Mouse (Mus musculus) c-Kit-positive CD71-positive TER-119-negative erythroid progenitor cells, embryonic 14.5 days (primary cell): Measurements from ENCODE around the gene Ncoa3.

Experiments used
- DNase-seq: peaks from one replicate; pipeline ENCODE4 v3.0.0-alpha.2; 2013; ENCODE audit warnings: low read depth

Gene Ncoa3

GRCm38 (mm10) chr2:165970767-165971166 lies 21.7 kb upstream of the Ncoa3 start:
- no peak for DNase-seq

DNA sequence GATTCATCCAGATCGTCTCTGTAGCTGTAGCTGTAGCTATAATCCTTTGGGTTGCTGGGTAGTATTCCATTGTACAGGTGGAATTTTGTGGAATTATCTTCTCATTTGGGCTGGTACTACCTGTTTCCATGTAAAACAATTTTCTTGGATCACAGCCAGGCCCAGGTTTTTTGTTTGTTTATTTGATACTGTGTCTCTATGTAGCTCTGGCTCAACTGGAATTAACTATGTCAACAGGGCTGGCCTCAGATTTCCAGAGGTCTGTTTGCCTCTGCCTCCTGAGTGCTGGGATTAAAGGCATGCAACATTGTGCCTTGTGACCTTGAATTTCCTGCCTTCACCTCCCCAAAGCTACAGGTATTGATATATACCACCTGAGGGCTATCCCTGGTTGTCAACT lies 18.1 kb upstream of the Ncoa3 start:
- DNase-seq, result no peak

DNA sequence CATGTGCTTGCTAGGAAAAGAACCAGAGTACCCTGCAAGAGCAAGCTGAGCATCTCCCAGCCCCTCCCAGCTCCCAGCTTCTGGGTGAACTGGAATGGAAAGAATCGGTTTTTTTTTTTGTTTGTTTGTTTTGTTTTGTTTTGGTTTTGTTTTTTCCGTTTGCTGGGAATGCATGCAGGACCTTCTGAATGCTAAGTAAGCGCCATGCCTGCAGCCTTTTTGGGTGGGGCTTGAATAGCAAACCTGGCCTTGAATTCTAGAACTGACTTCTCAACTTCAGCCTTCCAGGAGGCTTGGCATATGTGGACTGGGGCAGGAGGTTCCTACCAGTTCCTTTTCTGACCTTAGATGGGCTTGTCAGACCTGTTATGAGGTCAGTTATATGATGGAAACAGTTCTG lies 16.2 kb upstream of the Ncoa3 start:
- no peak for DNase-seq

- no peak for DNase-seq
Observed at GRCm38 (mm10) chr2:165976874-165977273, 15.6 kb upstream of the Ncoa3 start.

DNA sequence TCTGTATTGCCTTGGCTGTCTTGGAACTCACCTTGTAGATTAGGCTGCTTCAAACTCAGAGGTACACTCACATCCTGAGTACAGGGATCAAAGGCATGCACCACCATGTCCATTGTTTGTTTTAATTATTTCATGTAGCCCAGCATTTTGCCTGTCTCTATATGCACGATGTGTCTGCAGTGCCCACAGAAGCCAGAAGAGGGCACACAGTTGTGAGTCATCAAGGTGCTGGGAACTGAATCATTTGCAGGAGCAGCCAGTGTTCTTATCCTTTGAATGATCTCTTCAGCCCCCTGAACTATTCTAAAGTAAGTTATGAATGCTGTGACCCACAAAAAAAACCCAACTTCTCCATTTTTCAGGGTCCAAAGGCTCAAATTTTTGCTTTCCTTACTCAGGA lies 14.3 kb upstream of the Ncoa3 start:
- DNase-seq, result no peak

DNA sequence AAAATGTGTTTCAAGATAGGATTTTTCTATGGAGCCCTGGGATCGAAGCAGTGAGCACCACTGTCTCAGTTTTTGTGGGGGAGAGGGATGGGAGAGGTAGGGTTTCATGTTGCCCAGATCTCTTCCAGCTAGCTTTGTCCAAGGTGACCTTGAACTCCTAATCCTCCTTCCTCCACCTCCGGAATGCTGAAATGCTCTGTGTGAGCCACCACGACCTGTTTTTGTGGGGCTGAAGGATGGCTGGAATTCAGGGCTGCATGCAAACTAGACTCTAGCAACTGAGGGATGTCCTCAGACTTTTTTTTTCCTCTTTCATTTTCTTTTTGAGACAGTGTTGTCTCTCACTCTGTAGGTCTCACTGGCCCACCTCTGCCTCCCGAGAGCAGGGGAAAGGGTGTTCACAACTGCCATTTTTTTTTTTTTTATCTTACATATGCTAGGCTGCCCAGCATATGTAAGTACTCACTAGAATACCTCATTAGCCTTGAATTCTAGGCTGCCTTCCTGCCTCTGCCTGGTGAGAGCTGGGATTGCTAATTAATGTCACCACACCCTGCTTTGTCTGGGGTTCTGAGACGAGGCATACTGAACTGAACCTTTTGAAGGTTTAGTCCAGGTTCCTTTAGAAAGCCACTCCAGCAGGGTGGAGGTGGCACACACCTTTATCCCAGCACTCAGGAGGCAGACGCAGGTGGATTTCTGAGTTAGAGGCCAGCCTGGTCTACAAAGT lies 11.0 kb upstream of the Ncoa3 start:
- no peak for DNase-seq

DNA sequence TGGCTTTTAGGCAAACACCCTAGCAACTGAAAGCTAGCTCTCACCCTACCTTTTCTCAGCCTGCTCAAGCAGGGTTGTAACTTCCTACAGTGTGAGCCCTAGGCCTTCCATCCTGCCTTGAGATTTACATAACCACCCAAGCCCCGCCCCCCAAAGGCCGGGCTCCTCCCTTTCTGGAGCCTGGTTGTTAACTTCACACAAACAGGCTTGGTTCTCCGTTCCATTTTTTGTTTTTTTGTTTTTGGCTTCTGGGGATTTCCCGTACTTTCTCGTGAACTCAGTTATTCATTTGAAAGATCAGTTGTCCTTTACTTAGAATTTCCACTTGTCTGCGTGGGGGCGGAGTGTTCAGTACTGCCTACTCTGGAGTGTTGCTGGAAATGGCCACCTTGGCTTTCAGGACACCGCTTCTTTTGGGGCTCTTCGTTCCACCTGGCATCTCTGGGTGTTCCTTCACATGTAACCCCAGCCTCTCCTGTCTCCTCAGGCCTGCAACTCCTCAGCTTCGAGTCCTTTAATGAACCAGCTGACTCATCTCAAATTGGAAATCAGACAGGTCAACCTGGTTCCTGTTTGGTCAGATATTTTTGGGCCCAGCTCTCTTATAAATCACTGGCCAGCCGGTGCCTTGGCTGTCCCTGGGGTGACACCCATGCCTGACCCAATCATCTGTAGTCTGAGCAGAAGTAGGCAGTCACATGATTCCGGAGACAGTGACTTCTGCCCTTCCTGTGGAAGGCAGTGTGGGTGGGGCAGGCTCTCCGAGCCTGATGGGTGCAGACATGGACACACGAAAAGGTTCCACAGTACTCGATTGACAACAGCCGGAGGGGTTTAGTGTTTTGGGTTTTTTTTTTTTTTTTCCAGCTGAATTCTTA lies 9.7 kb upstream of the Ncoa3 start:
- peak; percentile 88 for DNase-seq

DNA sequence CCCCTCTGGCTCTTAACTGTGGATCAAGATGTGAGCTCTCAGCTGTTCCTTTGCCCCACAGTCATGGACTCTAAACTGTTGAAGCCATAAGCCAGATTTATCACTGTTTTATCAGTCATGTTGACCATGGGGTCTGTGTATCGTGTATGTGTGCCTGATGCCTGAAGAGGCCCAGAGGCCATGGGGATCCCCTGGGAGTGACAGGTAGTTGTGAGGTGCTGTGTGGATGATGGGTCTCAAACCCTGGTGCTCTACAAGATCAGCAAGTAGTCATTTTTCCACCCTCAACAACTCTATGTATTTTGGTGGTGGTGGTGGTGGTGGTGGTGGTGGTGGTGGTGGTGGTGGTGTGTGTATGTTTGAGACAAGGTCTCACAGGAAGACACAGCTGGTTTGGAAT lies 8.1 kb upstream of the Ncoa3 start:
- DNase-seq, result no peak

- no peak for DNase-seq
Observed at GRCm38 (mm10) chr2:165984891-165985290, 7.5 kb upstream of the Ncoa3 start.

- no peak for DNase-seq
Observed at GRCm38 (mm10) chr2:165985581-165985980, 6.9 kb upstream of the Ncoa3 start.

DNA sequence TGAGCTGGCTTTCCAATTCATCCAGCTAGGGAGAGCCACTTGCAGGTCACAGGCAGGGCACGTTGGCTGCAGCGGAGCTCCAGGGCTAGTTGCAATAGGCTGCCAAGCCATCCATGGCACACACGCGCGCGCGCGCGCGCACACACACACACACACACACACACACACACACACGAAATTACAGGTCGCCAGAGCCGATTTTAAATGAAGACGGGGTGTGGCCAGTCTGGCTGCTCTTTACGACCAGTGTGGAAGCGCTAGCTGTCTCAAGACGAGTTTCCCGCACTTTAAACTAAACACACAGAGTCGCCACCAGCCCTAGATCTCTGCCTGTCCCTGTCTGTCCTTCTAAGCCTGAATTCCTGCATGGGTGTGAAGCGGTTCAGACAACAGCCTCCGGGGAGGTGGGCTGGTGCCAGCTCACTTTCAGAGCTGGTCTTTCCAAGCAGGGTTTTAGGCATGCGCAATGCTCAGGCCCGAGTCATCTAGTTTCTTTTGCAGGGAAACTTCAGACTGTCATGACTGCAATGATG lies 5.4 kb upstream of the Ncoa3 start:
- DNase-seq, result no peak

DNA sequence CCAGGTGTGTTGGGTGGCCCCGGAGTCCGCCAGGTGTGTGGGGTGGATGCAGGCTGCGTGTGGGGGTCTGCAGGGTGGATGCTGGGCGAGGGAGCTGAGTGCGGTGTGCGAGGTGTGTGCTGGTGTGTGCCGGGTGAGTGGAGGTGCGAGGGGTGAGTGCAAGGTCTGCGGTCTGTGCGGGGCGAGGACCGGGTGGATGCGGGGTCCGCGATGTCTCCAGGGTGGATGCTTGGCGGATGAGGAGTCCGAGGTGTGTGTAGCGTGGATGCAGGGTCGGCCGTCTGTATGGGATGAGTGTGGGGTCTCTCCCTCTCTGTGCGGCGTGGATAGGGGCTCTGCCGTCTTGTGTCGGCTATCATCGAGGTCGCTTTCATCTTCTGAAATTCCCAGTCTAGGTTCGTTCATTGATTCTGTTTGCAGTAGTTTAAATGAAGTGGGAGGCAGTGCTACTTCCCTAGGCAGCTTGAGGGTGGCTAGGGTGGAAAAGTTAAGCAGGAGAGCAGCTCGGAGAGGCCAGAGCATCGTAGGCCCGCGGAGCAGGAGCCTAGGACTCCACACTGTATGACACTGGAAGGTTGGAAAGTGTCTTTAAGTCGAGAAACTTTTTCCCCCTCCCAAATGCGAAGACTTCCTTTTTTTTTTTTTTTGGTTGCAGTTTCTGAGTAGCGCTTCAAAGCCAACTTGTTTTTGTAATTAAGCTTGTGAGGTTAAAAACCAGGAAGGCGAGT lies 901 bp downstream of the Ncoa3 start:
- no peak for DNase-seq

GRCm38 (mm10) chr2:165994341-165994740 lies 1.9 kb downstream of the Ncoa3 start:
- no peak for DNase-seq

GRCm38 (mm10) chr2:165995711-165996110 lies 3.3 kb downstream of the Ncoa3 start:
- no peak for DNase-seq

DNA sequence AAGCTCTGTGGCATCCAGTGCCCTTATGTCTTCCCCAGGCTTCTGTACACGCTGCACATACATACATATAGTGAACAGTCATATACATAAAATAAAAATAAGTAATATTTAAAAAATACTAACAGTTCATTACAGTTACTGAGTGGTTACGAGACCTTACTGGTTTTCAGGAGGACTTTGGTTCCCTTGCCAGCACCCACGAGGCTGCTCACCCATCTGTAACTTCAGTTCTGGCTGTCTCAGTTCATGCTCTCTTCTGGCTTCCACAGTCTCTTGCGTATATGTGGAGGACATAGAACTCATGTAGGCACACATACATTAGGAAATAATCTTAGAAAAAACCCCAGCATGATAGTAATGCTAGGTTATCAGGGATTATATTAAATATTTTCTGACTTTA lies 3.7 kb downstream of the Ncoa3 start:
- no peak for DNase-seq

DNA sequence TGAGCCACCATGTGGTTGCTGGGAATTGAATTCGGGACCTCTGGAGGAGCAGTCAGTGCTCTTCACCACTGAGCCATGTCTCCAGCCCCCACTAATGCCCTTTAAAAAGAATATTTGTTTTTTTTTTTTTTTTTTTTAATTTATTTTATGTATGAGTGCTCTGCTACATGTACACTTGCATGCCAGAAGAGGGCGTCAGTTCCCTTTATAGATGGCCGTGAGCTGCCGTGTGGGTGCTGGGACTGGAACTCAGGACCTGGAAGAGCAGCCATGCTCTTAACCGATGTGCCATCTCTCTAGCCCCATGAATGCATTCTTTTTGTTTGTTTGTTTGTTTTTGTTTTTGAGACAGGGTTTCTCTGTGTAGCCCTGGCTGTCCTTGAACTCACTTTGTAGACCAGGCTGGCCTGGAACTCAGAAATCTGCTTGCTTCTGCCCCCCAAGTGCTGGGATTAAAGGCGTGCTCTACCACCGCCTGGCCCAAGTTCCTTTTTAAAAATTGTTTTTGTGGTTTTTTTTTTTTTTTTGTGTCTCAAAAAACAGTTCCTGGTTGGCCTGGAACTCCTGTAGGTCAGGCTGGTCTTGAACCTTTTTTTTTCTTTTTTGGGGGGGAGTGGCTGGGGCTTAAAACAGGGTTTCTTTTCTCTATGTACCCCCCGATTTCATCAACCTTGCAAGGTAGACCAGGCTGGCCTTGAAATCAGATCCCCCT lies 5.0 kb downstream of the Ncoa3 start:
- no peak for DNase-seq

DNA sequence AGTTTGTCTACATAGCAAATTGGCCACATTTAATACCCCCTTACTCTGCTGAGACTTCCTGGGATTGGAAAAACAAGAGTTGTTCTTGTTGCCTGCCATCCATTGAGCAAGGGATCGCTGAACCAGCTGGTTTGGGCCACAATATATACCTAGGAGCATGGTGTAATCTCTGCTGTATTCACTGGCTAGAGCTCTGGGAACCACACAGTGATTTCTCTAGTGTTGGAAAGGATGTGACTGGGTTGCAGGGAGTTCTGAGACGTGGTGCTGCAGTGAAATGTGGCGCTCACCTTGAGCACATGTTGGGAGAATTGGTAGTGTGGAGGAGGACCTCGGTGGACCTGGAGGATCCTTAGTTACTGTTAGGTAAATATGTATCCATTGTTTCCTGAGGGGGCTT lies 6.5 kb downstream of the Ncoa3 start:
- DNase-seq, result no peak

DNA sequence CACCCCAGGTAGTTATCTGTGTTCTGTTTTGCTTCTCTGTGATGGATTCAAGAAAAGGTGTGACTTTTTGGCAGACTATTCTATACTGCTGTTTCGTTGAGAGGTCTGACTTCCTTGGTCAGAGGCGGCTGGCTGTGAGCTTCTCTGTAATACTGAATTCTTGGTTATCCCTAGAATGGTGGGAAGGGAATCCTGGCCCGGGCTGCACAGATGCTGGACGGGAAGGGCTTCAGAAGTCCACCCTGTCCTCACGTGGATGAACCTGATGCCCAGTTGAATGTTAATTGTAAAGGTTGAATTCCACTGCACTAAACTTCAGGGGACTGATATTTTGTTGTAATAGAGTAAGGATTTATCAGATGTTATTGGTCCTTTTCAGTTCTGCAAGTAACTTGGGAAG lies 7.4 kb downstream of the Ncoa3 start:
- DNase-seq, result no peak

GRCm38 (mm10) chr2:166000242-166000641 lies 7.8 kb downstream of the Ncoa3 start:
- DNase-seq, result no peak

GRCm38 (mm10) chr2:166000769-166001168 lies 8.3 kb downstream of the Ncoa3 start:
- no peak for DNase-seq

DNA sequence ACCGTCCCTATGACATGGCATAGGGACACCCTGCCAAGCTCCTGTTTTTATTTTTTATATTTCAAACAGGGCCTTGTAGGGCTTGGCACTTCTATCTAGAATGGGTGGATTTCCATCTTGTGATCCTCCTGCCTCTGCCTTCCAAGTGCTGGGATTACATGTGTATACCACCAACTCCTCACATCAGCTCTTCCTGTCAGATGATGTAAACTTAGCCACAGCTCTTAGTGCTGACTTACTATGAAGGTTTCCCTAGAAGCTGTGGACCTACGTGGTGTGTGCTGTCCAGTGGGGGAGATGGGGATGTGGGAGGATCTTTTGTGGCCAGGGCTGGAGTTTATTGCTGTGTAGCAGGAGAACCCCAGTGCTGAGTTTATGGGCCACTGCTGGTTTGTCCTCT lies 8.9 kb downstream of the Ncoa3 start:
- no peak for DNase-seq

DNA sequence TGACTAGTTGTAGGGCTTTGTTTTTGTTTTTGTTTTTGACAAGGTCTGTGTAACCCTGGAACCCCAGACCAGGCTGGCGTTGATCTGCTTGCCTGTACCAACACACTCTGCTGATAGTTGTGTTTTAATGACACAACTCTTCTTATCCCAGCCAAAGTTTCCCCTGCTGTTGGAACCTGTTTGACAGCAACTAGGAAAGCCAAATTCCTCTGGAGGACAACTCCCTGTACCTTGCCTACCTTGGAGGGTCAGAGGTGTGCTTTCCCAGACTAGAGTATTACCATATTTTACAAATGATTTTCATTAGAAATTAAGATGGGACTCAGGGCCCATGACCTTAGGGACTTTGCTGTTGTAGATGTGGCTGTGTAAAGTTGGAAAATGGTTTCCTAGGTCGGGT lies 9.3 kb downstream of the Ncoa3 start:
- no peak for DNase-seq
